9 mouse cellular contexts compared by ENCODE assay signal in the genomic region with DNA sequence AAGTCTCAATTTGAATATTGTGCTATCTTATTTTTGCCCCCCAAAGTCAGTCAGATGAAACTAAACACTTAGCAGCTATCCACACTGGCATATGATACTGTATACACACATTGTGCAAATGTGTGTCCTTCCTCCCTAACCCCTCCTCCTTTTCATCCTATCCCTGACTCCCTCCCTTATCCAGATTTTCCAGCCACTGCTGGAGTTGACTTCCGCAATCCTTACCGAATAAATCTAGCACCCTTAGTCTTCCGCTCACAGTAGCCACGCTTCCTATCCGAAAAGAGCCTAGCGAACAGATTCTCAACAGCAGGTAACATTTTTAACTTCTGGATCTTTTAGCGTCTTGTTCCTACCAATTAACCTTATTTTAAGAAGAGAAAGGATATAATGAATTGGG. TPM values are rescaled to one million over a fixed set of nuclear protein-coding genes. Genes with fewer than 3 reads are reported as not detected.
DNase-seq lines count a peak whose midpoint lies in the region; ATAC-seq and TF ChIP-seq lines count a peak whose summit lies in the region.
"Had no signal": no experiment of that assay in that cellular context is flagged by ENCODE, and none has a peak within 500 bp of the region (broad histone marks: within the 10 kb centered on the region; RNA-seq: fewer than 3 reads in every experiment).

A gene (plus strand): TSS at position 233 of the 400 bp plus-strand sequence.

- peak within 1 kb of the TSS; percentile 36; the same call in 1 of the 2 replicates for H3K4me2 ChIP-seq in lung, postnatal 0 days (replicated peaks; ENCODE audit: low read depth, low read length)
- peak within 1 kb of the TSS; percentile 46 for H3K4me2 ChIP-seq in heart, embryonic 15.5 days
- peak within 1 kb of the TSS; percentile 27 for H3K4me2 ChIP-seq in stomach, embryonic 14.5 days (replicated peaks; ENCODE audit: low read depth, low read length)
- H3K4me2 ChIP-seq: forebrain, embryonic 12.5 days had no signal

- no peak within 1 kb of the TSS for H3K9ac ChIP-seq in lung, postnatal 0 days (replicated peaks; ENCODE audit: low read depth)
- no peak within 1 kb of the TSS for H3K9ac ChIP-seq in heart, embryonic 15.5 days
- no peak within 1 kb of the TSS; the same call in 1 of the 2 replicates for H3K9ac ChIP-seq in stomach, embryonic 14.5 days (replicated peaks; ENCODE audit: low read depth, low read length)
- H3K9ac ChIP-seq: forebrain, embryonic 12.5 days had no signal

- H3K9me3 ChIP-seq in lung, postnatal 0 days (ENCODE audit: low read length) = no peaks in the 10 kb centered on the region
- H3K9me3 ChIP-seq in heart, embryonic 15.5 days (replicated peaks) = no peaks in the 10 kb centered on the region
- no peaks in the 10 kb centered on the region for H3K9me3 ChIP-seq in stomach, embryonic 14.5 days (ENCODE audit: control insufficient read depth, low read depth, low read length)
- H3K9me3 ChIP-seq: forebrain, embryonic 12.5 days had no signal

- no peak within 1 kb of the TSS for H3K4me3 ChIP-seq in lung, postnatal 0 days (ENCODE audit: low read depth, low read length)
- peak within 1 kb of the TSS; percentile 34 for H3K4me3 ChIP-seq in heart, embryonic 15.5 days
- no peak within 1 kb of the TSS; the same call in 1 of the 2 replicates for H3K4me3 ChIP-seq in stomach, embryonic 14.5 days (ENCODE audit: low read depth, low read length)
- H3K4me3 ChIP-seq: forebrain, embryonic 12.5 days had no signal

- H3K4me1 ChIP-seq in lung, postnatal 0 days (ENCODE audit: insufficient read depth, low read depth, low read length) = no peaks in the 10 kb centered on the region
- H3K4me1 ChIP-seq in heart, embryonic 15.5 days (replicated peaks) = peaks cover 10% of the 10 kb centered on the region
- no peaks in the 10 kb centered on the region for H3K4me1 ChIP-seq in stomach, embryonic 14.5 days (ENCODE audit: control insufficient read depth, insufficient read depth, low read length)
- H3K4me1 ChIP-seq: forebrain, embryonic 12.5 days had no signal

- TF ChIP-seq CTCF in lung, postnatal 0 days (IDR thresholded peaks at IDR 0.05) = no peak

- 76% methylated on average over 7 of the region's 7 CpGs for WGBS in lung, postnatal 0 days
- WGBS in heart, embryonic 15.5 days = 60% methylated on average over 7 of the region's 7 CpGs
- 67% methylated on average over 7 of the region's 7 CpGs for WGBS in stomach, embryonic 14.5 days

- no peak within 1 kb of the TSS for H3K27ac ChIP-seq in lung, postnatal 0 days (ENCODE audit: low read length)
- H3K27ac ChIP-seq in heart, embryonic 15.5 days = peak within 1 kb of the TSS; percentile 32
- H3K27ac ChIP-seq in stomach, embryonic 14.5 days (ENCODE audit: low read length) = peak within 1 kb of the TSS; percentile 52; the same call in 1 of the 2 replicates
- H3K27ac ChIP-seq: forebrain, embryonic 12.5 days had no signal

- DNase-seq in gastrocnemius, postnatal 4 days (ENCODE audit: low spot score in 2 of 2) = no peak
- no peak for DNase-seq in gastrocnemius, postnatal 25 days
- DNase-seq in lung, postnatal 0 days (ENCODE audit: low spot score) = peak; percentile 53
- no peak for DNase-seq in lung, postnatal 25 days (ENCODE audit: low spot score)
- no peak for DNase-seq in cerebellum, adult 9-10 months
- DNase-seq in left cerebral cortex, postnatal 25 days (ENCODE audit: low spot score in 2 of 2) = no peak

- H3K27me3 ChIP-seq in lung, postnatal 0 days (replicated peaks; ENCODE audit: insufficient read depth, low read length) = no peaks in the 10 kb centered on the region
- no peaks in the 10 kb centered on the region for H3K27me3 ChIP-seq in heart, embryonic 15.5 days
- no peaks in the 10 kb centered on the region for H3K27me3 ChIP-seq in stomach, embryonic 14.5 days (ENCODE audit: control insufficient read depth, insufficient read depth, low read length)
- H3K27me3 ChIP-seq: forebrain, embryonic 12.5 days had no signal

- intact Hi-C loops in left cerebral cortex, postnatal 25 days (cut with DNase I) = loop anchor here (5.0 kb wide), 1 partner anchor 128 kb away; no protein-coding TSS in a partner anchor

- TF ChIP-seq EP300 in lung, postnatal 0 days (IDR thresholded peaks at IDR 0.05) = no peak

- peaks cover 13% of the 10 kb centered on the region for H3K36me3 ChIP-seq in lung, postnatal 0 days (ENCODE audit: insufficient read depth, low read length)
- H3K36me3 ChIP-seq in heart, embryonic 15.5 days = peaks cover 27% of the 10 kb centered on the region
- H3K36me3 ChIP-seq in stomach, embryonic 14.5 days (ENCODE audit: control insufficient read depth, insufficient read depth, low read length) = peaks cover 20% of the 10 kb centered on the region

- ATAC-seq in lung, postnatal 0 days = peak; percentile 48
- ATAC-seq in heart, embryonic 15.5 days (replicated peaks; ENCODE audit: insufficient number of reproducible peaks, insufficient read depth, low FRiP score, low read depth) = peak; percentile 61
- ATAC-seq in stomach, embryonic 14.5 days (ENCODE audit: insufficient number of reproducible peaks, insufficient read depth, low FRiP score, low read depth) = no peak

RNA-seq across cellular contexts. Expression of the gene that starts here (rescaled TPM):
- total RNA-seq in gastrocnemius, postnatal 4 days (2021) = 10 to 100 TPM; 49.1 to 52.4 TPM
- total RNA-seq in gastrocnemius, postnatal 25 days (2021) = 10 to 100 TPM in 1 of 2 experiments, 1 to 10 TPM in 1; 8.9 to 12.9 TPM
- polyA plus RNA-seq in lung, postnatal 0 days (2015; fragmentation: Nextera tagmentation; extraction: Ambion mirVana) = 8.2 and 8.8 TPM in 2 replicates
- polyA plus RNA-seq in heart, embryonic 15.5 days (2015; fragmentation: Nextera tagmentation; extraction: Ambion mirVana) = 15.9 and 18.1 TPM in 2 replicates
- polyA plus RNA-seq in stomach, embryonic 14.5 days (2014; fragmentation: Nextera tagmentation; extraction: Ambion mirVana) = 12.7 and 13.3 TPM in 2 replicates
- total RNA-seq in left cerebral cortex, postnatal 25 days (2021) = 1 to 10 TPM; 5.9 to 8.1 TPM
